Mouse (Mus musculus) embryonic facial prominence, embryonic 14.5 days (tissue): ENCODE data around the gene Gm26566. TPM values are rescaled to one million over a fixed set of nuclear protein-coding genes. Genes with fewer than 3 reads are reported as not detected.
A peak's percentile ranks its signal among the peaks of the same experiment; 100 is the strongest.
"Not testable (repeated sequence)": the region's sequence is repeated elsewhere in the genome, so short reads cannot be mapped to it uniquely, and the experiment has no call there.

Experiments used
- ATAC-seq: fragments of 200-750 bp; cut with Nextera tagmentation; 2 replicates; pipeline ENCODE4 v1.8.0; 2017; ENCODE audit warnings: low read depth, moderate number of reproducible peaks, moderate TSS enrichment
- DNase-seq: peaks from one replicate; pipeline ENCODE4 v3.0.0-alpha.2; 2015; ENCODE audit warnings: low spot score
- H3K27ac ChIP-seq: fragments of 300-500 bp; sonication (generic); replicated peaks from 2 replicates; pipeline ENCODE4 v1.5.1; 2014; ENCODE audit warnings: low read depth, mild to moderate bottlenecking, low read length, moderate library complexity
- H3K27me3 ChIP-seq: fragments of 300-500 bp; sonication (generic); replicated peaks from 2 replicates; pipeline ENCODE4 v1.6.1; 2014; ENCODE audit warnings: low read length; ENCODE audit not compliant: control insufficient read depth, insufficient read depth
- H3K36me3 ChIP-seq: fragments of 300-500 bp; sonication (generic); 2 replicates; pipeline ENCODE4 v1.6.1; 2014; ENCODE audit warnings: low read length, mixed read lengths; ENCODE audit not compliant: control insufficient read depth, insufficient read depth
- H3K4me1 ChIP-seq: fragments of 300-500 bp; sonication (generic); 2 replicates; pipeline ENCODE4 v1.6.1; 2014; ENCODE audit warnings: antibody characterized with exemption, low read length; ENCODE audit not compliant: control insufficient read depth, insufficient read depth
- H3K4me2 ChIP-seq: fragments of 300-500 bp; sonication (generic); 2 replicates; pipeline ENCODE4 v1.6.1; 2014; ENCODE audit warnings: low read depth, mild to moderate bottlenecking, low read length, moderate library complexity, mixed read lengths
- H3K4me3 ChIP-seq: fragments of 300-500 bp; sonication (generic); 2 replicates; pipeline ENCODE4 v1.5.1; 2014; ENCODE audit warnings: low read depth, mild to moderate bottlenecking, low read length
- H3K9ac ChIP-seq: fragments of 300-500 bp; sonication (generic); 2 replicates; pipeline ENCODE4 v1.6.1; 2014; ENCODE audit warnings: low read depth, mild to moderate bottlenecking, low read length, moderate library complexity, mixed read lengths
- H3K9me3 ChIP-seq: fragments of 300-500 bp; sonication (generic); 2 replicates; pipeline ENCODE4 v1.6.1; 2016; ENCODE audit warnings: low read length; ENCODE audit not compliant: control insufficient read depth
- WGBS: fragments of 180-500 bp; shearing (Covaris S2); extraction: QIAGEN DNeasy Blood & Tissue Kit; methylation state at CpG from one replicate; pipeline ENCODE4 v1.1.7; 2014; 5-methylcytosine and 5-hydroxymethylcytosine counted together
- polyA plus RNA-seq: library from polyadenylated mRNA; unstranded; fragments of >200 nt; fragmentation: Nextera tagmentation; extraction: Ambion mirVana; gene quantifications from 2 replicates; pipeline ENCODE4 v1.2.1, GENCODE M21; 2014

Gene Gm26566
- polyA plus RNA-seq, 1 experiment from 2014 or later, result 1.2 TPM

- not testable (repeated sequence) for H3K9me3 ChIP-seq, H3K36me3 ChIP-seq, H3K9ac ChIP-seq, H3K4me2 ChIP-seq, H3K27me3 ChIP-seq, DNase-seq, H3K27ac ChIP-seq, H3K4me1 ChIP-seq, ATAC-seq, H3K4me3 ChIP-seq
- WGBS, result 58% methylated on average over 9 of the region's 9 CpGs
Observed at GRCm38 (mm10) chr4:88762341-88762740, 40.7 kb downstream of the Gm26566 start.

DNA sequence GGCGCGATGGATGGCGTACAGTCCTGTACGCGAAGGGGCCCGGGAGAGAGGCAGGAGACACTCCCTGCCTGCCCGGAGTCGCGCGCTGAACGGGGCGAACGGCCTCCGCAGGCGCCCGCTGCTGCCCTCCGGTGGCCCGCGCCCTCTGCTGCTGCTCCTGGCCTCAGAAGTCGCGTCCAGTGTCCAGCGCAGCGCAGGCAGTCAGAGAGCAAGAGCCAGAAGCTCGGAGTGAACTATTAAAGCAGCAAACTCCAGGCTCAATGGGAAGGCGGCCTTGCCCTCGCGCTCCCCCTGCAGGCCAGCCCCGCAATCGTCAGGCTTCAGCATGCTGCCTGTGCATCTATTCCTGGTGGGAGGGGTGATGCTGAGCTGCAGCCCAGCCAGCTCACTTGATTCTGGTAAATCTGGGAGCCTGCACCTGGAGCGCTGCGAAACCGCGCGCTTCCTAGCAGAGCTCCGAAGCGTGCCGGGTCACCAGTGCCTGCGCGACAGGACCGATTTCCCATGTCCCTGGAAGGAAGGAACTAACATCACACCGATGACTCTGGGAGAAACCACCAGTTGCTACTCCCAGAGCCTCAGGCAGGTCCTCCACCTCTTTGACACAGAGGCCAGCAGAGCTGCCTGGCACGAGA, 41.9 kb downstream of the Gm26566 start:
- H3K9ac ChIP-seq, result peak overlapping the region; percentile 53; the same call in 1 of the 2 replicates
- H3K36me3 ChIP-seq, H3K4me1 ChIP-seq, H3K9me3 ChIP-seq, ATAC-seq, H3K27me3 ChIP-seq: not testable (repeated sequence)
- peak overlapping the region; percentile 49 for H3K4me2 ChIP-seq
- peak overlapping the region; percentile 52; the same call in 1 of the 2 replicates for H3K27ac ChIP-seq
- peak overlapping the region; percentile 35 for H3K4me3 ChIP-seq
- peak; percentile 85 for DNase-seq
- WGBS, result 6% methylated on average over 12 of the region's 42 CpGs

Other genes starting within 250 kb of the Gm26566 start
- not detected in 2 replicates for gene Ifnb1, start 199.0 kb upstream of the Gm26566 start, polyA plus RNA-seq
- not detected in 2 replicates for gene Ifna15, start 163.6 kb upstream of the Gm26566 start, polyA plus RNA-seq
- gene Ifna14, start 150.0 kb upstream of the Gm26566 start, polyA plus RNA-seq, result not detected in 2 replicates
- gene Ifna9, start 129.4 kb upstream of the Gm26566 start, polyA plus RNA-seq, result not detected in 2 replicates
- not detected in 2 replicates for gene Ifna12, start 118.4 kb upstream of the Gm26566 start, polyA plus RNA-seq
- not detected in 2 replicates for gene C87499, start 87.4 kb upstream of the Gm26566 start, polyA plus RNA-seq
- not detected in 2 replicates for gene Ifna13, start 77.3 kb upstream of the Gm26566 start, polyA plus RNA-seq
- gene Ifna16, start 44.9 kb upstream of the Gm26566 start, polyA plus RNA-seq, result not detected in 2 replicates
- gene Ifna2, start 37.9 kb upstream of the Gm26566 start, polyA plus RNA-seq, result not detected in 2 replicates
- gene Ifnab, start 30.4 kb upstream of the Gm26566 start, polyA plus RNA-seq, result not detected in 2 replicates
- gene Klhl9, start 660 bp downstream of the Gm26566 start, polyA plus RNA-seq, result 126 and 129 TPM in 2 replicates
- not detected in 2 replicates for gene Gm13271, start 33.1 kb downstream of the Gm26566 start, polyA plus RNA-seq
- 0.17 and 0.28 TPM in 2 replicates for gene Gm13283, start 38.3 kb downstream of the Gm26566 start, polyA plus RNA-seq
- gene Gm13290, start 52.0 kb downstream of the Gm26566 start, polyA plus RNA-seq, result 0.48 TPM in 1 of 2 replicates, not detected in the other
- gene Gm13289, start 55.1 kb downstream of the Gm26566 start, polyA plus RNA-seq, result not detected in 2 replicates
- gene Gm13272, start 58.0 kb downstream of the Gm26566 start, polyA plus RNA-seq, result not detected in 2 replicates
- 0.16 and 0.31 TPM in 2 replicates for gene Ifnz, start 60.3 kb downstream of the Gm26566 start, polyA plus RNA-seq
- gene Gm13276, start 63.9 kb downstream of the Gm26566 start, polyA plus RNA-seq, result not detected in 2 replicates
- not detected in 2 replicates for gene Gm13277, start 66.8 kb downstream of the Gm26566 start, polyA plus RNA-seq
- gene Gm13278, start 69.7 kb downstream of the Gm26566 start, polyA plus RNA-seq, result not detected in 2 replicates
- gene Gm13275, start 72.7 kb downstream of the Gm26566 start, polyA plus RNA-seq, result not detected in 2 replicates
- gene Gm13279, start 75.6 kb downstream of the Gm26566 start, polyA plus RNA-seq, result not detected in 2 replicates
- 0.67 and 0.74 TPM in 2 replicates for gene Gm13285, start 77.9 kb downstream of the Gm26566 start, polyA plus RNA-seq
- gene Gm13287, start 81.4 kb downstream of the Gm26566 start, polyA plus RNA-seq, result 0.54 TPM in 1 of 2 replicates, not detected in the other
- gene Gm13288, start 83.7 kb downstream of the Gm26566 start, polyA plus RNA-seq, result 0.21 TPM in 1 of 2 replicates, not detected in the other
- gene Ifna7, start 94.4 kb downstream of the Gm26566 start, polyA plus RNA-seq, result not detected in 2 replicates
- not detected in 2 replicates for gene Ifna11, start 98.2 kb downstream of the Gm26566 start, polyA plus RNA-seq
- not detected in 2 replicates for gene Ifna6, start 105.6 kb downstream of the Gm26566 start, polyA plus RNA-seq
- gene Ifna5, start 113.7 kb downstream of the Gm26566 start, polyA plus RNA-seq, result not detected in 2 replicates
- gene Ifna4, start 120.1 kb downstream of the Gm26566 start, polyA plus RNA-seq, result not detected in 2 replicates
- not detected in 2 replicates for gene Ifna1, start 128.3 kb downstream of the Gm26566 start, polyA plus RNA-seq
- not detected in 2 replicates for gene Ifne, start 158.4 kb downstream of the Gm26566 start, polyA plus RNA-seq